Mouse (Mus musculus): ENCODE measurements around the gene Cyfip1. TPM values are rescaled to one million over a fixed set of nuclear protein-coding genes. Genes with fewer than 3 reads are reported as not detected.

Cyfip1 gene
- total RNA-seq, 1 experiment from 2014 or later: 117 TPM

DNA sequence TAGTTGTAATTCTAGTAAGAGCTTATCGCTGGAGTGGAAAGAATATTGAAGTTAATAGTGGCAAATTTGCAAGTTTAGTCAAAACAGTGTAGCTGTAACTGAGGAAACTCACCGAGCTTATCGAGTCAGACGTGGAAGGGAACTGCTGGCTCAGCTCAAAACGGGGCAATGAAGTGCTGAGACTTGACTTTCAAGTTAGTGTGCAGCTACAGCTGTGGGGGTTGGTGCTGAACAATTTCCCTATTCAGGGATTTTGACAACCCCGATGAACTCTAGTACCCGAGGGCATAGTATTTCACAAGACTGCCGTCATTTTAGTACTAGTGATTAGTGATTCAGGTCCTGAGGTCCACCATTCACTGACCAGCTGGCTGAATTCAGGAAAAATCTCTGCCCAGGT, 69.8 kb downstream of the Cyfip1 start:
- no peak for ATAC-seq (replicated peaks; ENCODE audit: insufficient number of reproducible peaks, low FRiP score, low TSS enrichment, poor library complexity, severe bottlenecking)

DNA sequence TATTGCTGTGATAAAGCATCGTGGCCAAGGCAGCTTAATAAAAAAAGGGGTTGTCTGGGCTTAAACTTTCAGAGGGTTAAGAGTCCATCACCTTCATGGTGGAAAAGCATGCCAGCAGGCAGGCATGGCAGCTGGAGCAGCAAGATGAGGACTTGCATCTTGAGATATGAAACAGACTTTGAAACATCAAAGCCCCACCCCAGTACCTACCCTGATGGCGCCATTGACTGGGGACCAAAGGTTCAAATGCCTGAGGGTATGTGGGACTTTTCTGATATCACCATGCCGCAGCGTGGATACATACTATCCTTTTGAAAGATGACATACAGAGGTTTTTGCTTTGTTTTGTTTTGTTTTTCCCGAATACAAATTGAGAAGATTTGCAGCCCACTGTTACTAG, 70.6 kb downstream of the Cyfip1 start:
- no peak for ATAC-seq (replicated peaks; ENCODE audit: insufficient number of reproducible peaks, low FRiP score, low TSS enrichment, poor library complexity, severe bottlenecking)

DNA sequence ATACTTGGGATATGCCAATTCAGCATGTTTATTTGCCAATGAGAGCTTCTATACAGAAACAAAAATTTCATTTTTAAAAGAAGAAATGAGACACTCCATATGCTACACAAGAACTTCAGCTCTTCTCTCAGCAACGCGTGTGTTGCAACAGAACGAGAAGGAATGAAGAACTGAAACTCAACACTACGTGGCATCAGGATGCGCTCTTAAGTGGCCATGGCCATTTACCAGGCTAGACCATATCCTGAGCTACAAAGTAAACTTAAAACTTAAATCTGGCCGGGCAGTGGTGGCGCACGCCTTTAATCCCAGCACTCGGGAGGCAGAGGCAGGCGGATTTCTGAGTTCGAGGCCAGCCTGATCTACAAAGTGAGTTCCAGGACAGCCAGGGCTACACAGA, 76.8 kb downstream of the Cyfip1 start:
- peak; percentile 85 for ATAC-seq (replicated peaks; ENCODE audit: insufficient number of reproducible peaks, low FRiP score, low TSS enrichment, poor library complexity, severe bottlenecking)

DNA sequence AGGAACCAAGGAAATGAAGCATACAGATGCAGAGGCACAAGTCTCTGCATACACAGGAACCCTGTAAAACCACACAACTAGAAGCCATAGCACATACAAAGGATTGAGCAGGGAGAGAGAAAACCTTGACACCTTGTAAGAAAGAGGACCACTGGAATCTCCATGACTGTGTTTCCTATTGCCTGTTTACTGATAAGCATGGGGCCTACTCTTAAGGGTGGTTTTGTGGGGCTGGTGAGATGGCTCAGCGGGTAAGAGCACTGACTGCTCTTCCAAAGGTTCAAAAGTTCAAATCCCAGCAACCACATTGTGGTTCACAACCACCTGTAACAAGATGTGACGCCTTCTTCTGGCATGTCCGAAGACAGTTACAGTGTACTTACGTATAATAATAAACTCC, 85.7 kb downstream of the Cyfip1 start:
- ATAC-seq (replicated peaks; ENCODE audit: insufficient number of reproducible peaks, low FRiP score, low TSS enrichment, poor library complexity, severe bottlenecking): no peak

DNA sequence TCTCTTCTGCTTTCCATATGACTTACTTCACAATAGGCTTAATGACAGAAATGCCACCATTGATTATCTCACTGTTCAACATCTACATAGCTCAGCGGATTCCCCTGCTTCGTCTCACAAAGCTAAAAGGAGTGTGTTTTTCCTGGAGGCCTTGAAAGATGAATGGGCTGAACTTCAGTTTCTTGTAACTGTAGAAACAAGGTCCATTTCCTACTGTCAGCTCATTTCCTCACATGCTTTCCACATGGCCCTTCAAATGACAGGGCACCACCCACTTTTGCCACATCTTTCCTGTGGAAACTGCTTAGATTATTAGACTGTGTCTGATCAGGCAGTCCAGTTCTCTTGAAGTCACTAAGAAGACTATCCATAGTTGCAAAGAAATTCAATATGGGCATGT, 87.1 kb downstream of the Cyfip1 start:
- ATAC-seq (replicated peaks; ENCODE audit: insufficient number of reproducible peaks, low FRiP score, low TSS enrichment, poor library complexity, severe bottlenecking): no peak

DNA sequence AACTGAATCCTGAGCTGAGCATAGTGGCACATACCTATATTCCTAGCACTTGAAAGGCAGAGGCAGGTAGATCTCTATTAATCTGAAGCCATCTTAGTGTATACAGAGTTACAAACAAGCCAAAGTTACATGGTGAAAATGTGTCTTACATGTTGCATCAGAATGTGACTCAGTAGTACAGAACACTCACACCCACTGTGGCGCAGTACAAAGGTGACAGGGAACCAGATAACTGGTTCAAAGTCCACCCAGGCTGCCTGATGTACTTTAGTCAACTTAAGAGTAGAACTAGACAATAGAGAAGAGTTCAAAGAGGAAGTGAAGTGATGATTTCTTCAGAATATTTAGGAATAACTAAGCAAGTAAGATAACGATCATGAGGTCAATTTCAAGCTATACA, 93.5 kb downstream of the Cyfip1 start:
- ATAC-seq (replicated peaks; ENCODE audit: insufficient number of reproducible peaks, low FRiP score, low TSS enrichment, poor library complexity, severe bottlenecking): no peak

DNA sequence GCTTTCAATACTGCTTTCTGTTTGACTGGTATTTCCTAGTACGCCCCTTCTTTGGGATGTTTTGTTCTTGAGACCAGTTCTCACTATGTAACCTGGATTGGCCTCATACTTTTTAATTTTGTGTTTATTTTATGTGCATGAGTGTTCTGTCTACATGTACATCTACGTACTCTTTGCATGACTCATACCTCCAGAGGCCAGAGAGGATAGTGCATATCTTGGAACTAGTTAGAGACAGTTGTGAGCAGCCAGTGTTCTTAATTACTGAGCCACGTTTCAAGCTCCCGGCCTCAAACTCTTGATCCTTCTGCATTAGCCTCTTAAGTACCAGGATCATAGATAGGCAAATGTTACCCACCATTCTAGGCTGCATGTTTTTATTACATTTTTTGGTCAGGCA, 96.8 kb downstream of the Cyfip1 start:
- no peak for ATAC-seq (replicated peaks; ENCODE audit: insufficient number of reproducible peaks, low FRiP score, low TSS enrichment, poor library complexity, severe bottlenecking)

DNA sequence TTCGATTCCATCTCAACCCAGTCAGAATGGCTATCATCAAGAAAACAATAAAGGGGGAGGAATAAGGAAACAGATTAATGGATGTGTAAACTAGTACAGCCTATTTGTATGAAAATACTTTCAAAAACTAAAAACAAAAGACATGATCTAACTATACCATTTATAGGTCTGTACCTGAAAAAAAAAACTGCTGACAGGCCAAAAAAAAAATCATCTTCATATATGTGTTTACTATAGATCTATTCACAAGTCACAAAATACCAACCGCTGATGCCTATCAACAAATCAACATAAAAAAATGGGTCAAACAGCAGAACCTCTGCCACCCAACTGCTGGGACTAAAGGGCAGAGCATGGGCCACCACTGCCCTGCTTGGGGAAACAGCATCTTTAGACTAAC, 114.5 kb downstream of the Cyfip1 start:
- ATAC-seq (replicated peaks; ENCODE audit: insufficient number of reproducible peaks, low FRiP score, low TSS enrichment, poor library complexity, severe bottlenecking): no peak

DNA sequence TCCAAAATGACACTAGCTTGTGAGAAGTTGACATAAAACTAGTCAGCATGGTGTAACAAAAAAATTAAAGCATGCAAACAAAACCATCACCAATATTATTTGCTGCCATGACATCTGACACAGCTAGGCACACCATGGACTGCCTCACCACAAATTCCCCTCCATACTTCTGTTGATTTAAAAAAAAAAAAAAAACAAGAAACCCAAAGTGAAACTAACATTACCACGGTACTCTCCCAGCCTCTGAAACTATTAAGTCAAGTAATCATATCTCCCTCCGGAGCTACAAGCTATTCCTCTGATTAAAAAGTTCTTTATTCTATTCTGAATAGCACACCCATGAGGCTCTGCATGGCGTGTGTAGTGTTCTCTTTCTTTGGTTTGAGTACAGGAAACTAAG, 115.6 kb downstream of the Cyfip1 start:
- no peak for ATAC-seq (replicated peaks; ENCODE audit: insufficient number of reproducible peaks, low FRiP score, low TSS enrichment, poor library complexity, severe bottlenecking)

DNA sequence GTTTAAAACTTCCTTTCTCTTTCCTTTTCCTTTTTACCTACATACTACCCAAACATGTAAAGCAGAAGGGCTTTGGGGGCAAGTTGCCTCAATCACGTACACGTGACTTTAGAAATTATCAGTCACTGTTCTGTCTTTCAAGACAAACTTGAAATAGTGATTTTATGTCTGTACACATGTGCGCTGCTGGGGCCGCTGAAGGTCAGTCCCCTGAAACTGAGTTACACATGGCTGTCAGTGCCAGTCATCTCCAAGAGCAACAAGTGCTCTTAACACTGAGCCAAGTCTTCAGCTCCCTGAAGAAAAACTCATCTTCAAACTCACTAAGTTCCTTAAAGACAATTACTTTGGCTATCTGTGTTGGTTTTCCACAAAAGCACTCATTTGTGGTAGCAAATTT, 116.4 kb downstream of the Cyfip1 start:
- no peak for ATAC-seq (replicated peaks; ENCODE audit: insufficient number of reproducible peaks, low FRiP score, low TSS enrichment, poor library complexity, severe bottlenecking)

DNA sequence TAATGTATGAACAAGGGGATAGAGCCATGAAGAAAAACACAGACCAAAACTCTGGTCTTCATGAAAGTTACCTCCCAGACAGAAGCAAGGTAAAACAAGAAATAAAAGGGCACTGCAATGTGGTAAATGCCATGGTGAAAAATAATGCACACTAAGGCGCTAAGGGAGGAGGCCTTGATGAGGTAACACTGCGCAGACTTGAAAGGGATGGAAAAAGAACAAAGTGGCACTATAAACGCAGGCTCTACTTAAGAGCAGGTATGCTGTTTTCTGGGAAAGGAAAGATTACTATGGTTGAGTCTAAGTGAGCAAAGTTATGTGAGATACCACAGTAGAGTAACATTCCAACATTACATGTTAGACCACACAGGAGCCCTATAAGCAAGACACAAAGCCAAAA, 118.3 kb downstream of the Cyfip1 start:
- no peak for ATAC-seq (replicated peaks; ENCODE audit: insufficient number of reproducible peaks, low FRiP score, low TSS enrichment, poor library complexity, severe bottlenecking)

DNA sequence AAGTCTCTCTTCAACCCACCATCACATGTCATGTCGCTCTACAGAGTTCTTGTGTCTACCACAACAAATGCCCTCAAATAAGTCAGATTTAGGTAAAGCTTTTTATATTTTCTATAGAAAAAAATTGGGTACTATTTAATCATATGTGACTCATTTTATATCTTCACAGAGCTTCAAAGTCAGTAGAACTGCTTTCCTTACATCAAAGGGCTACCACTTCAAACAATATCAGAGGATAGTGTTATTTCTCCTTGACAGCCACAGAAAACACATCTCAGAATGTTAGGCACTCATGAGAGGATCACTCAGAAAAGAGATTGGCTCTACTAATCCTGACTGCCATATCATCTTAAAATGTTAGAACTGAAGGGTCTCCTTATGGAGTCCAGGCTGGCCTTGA, 119.0 kb downstream of the Cyfip1 start:
- ATAC-seq (replicated peaks; ENCODE audit: insufficient number of reproducible peaks, low FRiP score, low TSS enrichment, poor library complexity, severe bottlenecking): no peak

DNA sequence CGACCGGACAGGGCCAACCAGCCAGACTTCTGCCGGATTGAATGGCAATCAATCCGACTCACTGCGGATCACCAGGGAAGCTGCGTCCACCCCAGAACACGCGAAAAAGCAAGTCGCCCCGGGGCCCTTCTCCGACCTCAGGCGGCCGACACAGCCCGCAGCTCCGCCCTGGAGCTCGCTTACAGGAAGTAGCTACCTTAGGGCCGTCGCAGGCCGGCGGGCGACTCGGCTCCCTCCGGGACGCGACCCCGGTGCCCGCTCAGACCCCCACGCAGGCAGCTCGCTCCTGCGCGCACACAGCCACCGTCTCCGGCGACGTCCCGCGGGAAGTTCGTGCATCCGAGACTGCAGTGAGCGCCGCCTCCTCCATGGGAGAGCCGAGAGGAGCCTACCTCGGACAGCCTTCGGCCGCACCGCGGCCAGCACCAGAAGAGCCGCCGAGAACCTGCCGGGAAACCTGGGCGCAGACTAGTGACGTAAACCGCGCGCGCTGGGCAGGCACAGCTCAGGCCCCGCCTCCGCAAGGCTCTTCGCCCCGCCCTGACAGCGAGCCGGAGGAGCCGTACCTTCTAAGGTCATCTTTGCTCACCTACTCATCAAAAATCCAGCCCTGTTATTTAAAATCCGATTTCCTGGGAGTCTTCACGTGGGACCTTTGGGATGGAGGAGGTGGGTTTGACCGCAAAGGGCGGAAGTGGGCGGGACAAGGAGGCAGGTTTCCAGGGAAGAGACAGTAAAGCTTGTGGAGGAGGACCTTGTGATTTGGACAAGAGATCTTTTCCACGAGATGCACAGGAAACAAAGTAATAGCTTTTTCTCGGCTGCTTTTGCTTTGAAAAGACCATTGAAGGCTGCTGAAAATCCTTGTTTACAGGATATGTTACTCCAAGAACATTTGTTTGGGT, 120.7 kb downstream of the Cyfip1 start, which contains the start of gene Nipa2:
TSS of gene Nipa2 (minus strand) at position 473 of the 905 bp plus-strand sequence.
- ATAC-seq (replicated peaks; ENCODE audit: insufficient number of reproducible peaks, low FRiP score, low TSS enrichment, poor library complexity, severe bottlenecking): peak; percentile 95

DNA sequence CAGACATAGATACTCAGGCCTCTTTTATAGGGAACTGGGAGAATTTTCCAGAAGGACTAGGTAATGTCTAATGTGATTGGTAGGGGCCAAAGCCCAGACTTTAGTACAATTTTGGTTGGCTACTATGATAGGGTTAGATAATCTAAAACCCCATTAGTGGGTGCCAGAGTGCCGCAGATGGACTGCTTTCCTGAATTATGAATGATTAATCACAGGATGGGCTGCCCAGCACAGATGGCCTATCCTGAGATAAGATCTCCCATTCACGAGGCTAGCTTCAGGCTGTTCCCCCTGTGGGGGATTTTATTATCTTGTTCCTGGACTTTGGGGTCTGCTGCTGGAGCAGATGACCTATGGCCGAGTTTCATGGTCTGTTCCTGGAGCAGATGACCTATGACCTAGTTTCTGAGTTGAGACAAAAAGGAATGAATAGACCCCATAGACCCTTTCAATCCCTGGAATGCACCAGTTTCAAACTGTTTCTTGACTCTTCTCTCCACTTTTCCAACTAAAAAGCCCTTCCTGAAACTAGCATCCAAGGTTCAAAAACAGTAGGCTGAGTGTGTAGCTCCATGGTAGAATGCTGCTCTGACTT, 125.4 kb downstream of the Cyfip1 start:
- ATAC-seq (replicated peaks; ENCODE audit: insufficient number of reproducible peaks, low FRiP score, low TSS enrichment, poor library complexity, severe bottlenecking): no peak

DNA sequence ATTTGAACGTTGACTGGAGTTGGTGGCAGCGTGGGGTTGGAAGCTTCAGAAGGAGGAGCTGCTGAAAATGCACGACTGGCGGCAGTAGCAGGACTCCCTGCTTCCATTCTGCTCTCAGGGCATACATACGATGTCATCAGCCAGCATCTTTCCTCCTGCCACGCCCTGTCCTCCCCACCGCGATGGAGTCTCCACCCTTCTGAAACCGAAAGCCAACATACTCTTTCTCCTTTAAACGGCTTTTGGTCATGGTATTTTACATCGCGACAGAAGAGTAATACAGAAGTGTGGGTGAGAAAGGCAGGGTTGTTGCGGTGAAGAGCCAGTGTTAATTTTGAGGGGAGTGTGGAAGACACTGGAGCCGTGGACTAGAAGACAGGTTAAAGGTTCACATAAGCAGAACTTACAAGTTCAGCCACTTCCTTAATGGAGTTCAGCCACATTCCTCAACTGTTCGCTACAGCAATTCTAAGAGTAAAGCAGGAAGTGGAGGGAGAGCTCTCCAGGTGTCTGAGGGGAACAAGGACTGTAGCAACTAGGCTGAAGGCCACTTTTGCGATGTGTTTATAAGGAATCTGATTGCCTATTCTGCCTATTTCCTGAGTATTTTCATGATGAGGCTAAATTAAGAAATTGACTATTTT, 126.8 kb downstream of the Cyfip1 start:
- peak; percentile 85 for ATAC-seq (replicated peaks; ENCODE audit: insufficient number of reproducible peaks, low FRiP score, low TSS enrichment, poor library complexity, severe bottlenecking)

DNA sequence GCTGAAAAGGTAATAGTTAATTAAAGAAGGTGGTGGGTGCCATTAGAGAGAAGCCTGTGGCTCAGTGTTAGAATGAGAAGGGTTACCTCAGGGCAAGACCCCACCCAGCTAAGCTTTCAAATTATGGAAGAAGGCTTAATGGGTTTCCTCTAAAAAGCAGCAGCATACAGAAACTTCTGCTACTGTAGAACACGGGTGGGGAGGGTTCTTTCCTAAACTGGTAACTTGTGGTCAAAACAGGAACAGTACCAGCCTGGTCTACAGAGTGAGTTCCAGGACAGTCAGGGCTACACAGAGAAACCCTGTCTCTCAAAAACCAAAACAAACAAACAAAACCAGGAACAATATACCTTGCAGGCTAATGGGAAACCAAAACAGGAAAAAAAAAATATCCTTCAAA, 127.9 kb downstream of the Cyfip1 start:
- ATAC-seq (replicated peaks; ENCODE audit: insufficient number of reproducible peaks, low FRiP score, low TSS enrichment, poor library complexity, severe bottlenecking): 0 out of 2 replicates have a peak, but pooled peaks have one; percentile 29

DNA sequence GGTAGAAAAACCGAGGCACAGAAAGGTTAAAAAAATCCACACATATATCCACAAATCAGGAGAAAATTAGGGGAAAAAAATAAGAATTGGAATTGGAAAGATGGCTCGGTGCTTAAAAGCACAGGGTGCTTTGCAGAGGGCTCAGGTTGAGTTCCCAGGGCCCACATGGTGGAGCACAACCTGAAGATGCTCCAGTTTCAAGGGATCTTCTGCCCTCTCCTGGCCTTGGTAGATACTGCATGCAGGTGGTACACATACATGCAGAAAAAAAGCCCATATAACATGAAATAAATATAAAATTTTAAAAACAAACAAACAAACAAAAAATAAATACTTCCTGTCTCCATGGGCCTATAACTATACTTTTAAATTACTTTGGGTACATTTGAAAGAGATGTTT, 132.9 kb downstream of the Cyfip1 start:
- ATAC-seq (replicated peaks; ENCODE audit: insufficient number of reproducible peaks, low FRiP score, low TSS enrichment, poor library complexity, severe bottlenecking): no peak

DNA sequence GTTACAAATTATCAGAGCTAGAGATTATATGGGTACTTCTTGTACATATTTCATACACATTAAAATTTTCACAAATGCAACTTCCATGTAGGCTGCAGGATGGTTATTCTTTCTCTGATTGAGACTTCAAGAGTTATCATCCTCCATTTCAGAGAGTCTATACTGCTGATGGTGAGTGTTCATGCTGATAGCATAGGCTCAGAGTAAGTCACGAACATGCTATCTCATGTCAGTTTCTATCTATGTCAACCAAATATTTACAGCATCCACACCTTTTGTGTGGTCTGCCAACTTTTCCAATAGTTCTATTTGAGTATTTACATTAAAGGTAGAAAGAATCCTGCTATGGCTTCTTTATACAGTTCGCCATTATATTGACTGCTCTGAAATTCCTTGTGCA, 140.0 kb downstream of the Cyfip1 start:
- ATAC-seq (replicated peaks; ENCODE audit: insufficient number of reproducible peaks, low FRiP score, low TSS enrichment, poor library complexity, severe bottlenecking): no peak
